Mouse (Mus musculus): Measurements from ENCODE around the gene Gng3.
"Not testable (repeated sequence)": the region's sequence is repeated elsewhere in the genome, so short reads cannot be mapped to it uniquely, and the experiment has no call there.

Gng3 gene

GRCm38 (mm10) chr19:8844371-8845129 is 5.6 kb upstream of the Gng3 start:
- peak; percentile 38 for DNase-seq (ENCODE audit: low read depth)

- DNase-seq (ENCODE audit: low read depth): no peak
Observed at GRCm38 (mm10) chr19:8842961-8843360, 4.0 kb upstream of the Gng3 start.

GRCm38 (mm10) chr19:8841012-8841411 is 2.0 kb upstream of the Gng3 start:
- no peak for DNase-seq (ENCODE audit: low read depth)

GRCm38 (mm10) chr19:8839908-8840791 is 1.2 kb upstream of the Gng3 start:
- peak; percentile 34 for DNase-seq (ENCODE audit: low read depth)

GRCm38 (mm10) chr19:8838041-8838730 is 808 bp downstream of the Gng3 start:
- no peak for DNase-seq (ENCODE audit: low read depth)

- peak; percentile 36 for DNase-seq (ENCODE audit: low read depth)
Observed at GRCm38 (mm10) chr19:8837251-8837791, 1.7 kb downstream of the Gng3 start, which contains the start of gene Bscl2. Bscl2 (plus strand) TSS chr19:8837467.

GRCm38 (mm10) chr19:8836327-8836726 is 2.7 kb downstream of the Gng3 start:
- DNase-seq (ENCODE audit: low read depth): not testable (repeated sequence)

- DNase-seq (ENCODE audit: low read depth): no peak
Observed at GRCm38 (mm10) chr19:8832971-8833370, 6.0 kb downstream of the Gng3 start.

GRCm38 (mm10) chr19:8831262-8831661 is 7.7 kb downstream of the Gng3 start:
- DNase-seq (ENCODE audit: low read depth): no peak

- DNase-seq (ENCODE audit: low read depth): no peak
Observed at GRCm38 (mm10) chr19:8830664-8831063, 8.3 kb downstream of the Gng3 start.

- DNase-seq (ENCODE audit: low read depth): no peak
Observed at GRCm38 (mm10) chr19:8829660-8830059, 9.3 kb downstream of the Gng3 start, which contains the start of gene AC129217.1. AC129217.1 (plus strand) TSS chr19:8829773.

- no peak for DNase-seq (ENCODE audit: low read depth)
Observed at GRCm38 (mm10) chr19:8822696-8823095, 16.3 kb downstream of the Gng3 start.

GRCm38 (mm10) chr19:8821146-8821545 is 17.8 kb downstream of the Gng3 start:
- no peak for DNase-seq (ENCODE audit: low read depth)

GRCm38 (mm10) chr19:8820424-8820956 is 18.5 kb downstream of the Gng3 start:
- no peak for DNase-seq (ENCODE audit: low read depth)

GRCm38 (mm10) chr19:8819596-8820423 is 19.2 kb downstream of the Gng3 start, which contains the start of gene Hnrnpul2:
Hnrnpul2 (plus strand) TSS chr19:8820010.
- peak; percentile 99 for DNase-seq (ENCODE audit: low read depth)

GRCm38 (mm10) chr19:8818801-8819595 is 20.0 kb downstream of the Gng3 start, which contains the start of gene Ttc9c:
Ttc9c (minus strand) TSS chr19:8819333.
- DNase-seq (ENCODE audit: low read depth): peak; percentile 97

GRCm38 (mm10) chr19:8818301-8818798 is 20.6 kb downstream of the Gng3 start:
- DNase-seq (ENCODE audit: low read depth): no peak

GRCm38 (mm10) chr19:8817001-8817400 is 22.0 kb downstream of the Gng3 start:
- no peak for DNase-seq (ENCODE audit: low read depth)

- no peak for DNase-seq (ENCODE audit: low read depth)
Observed at GRCm38 (mm10) chr19:8815812-8816211, 23.2 kb downstream of the Gng3 start.

GRCm38 (mm10) chr19:8806810-8807209 is 32.2 kb downstream of the Gng3 start:
- no peak for DNase-seq (ENCODE audit: low read depth)
